ENCODE assay signal across 21 mouse cellular contexts in the genomic region with DNA sequence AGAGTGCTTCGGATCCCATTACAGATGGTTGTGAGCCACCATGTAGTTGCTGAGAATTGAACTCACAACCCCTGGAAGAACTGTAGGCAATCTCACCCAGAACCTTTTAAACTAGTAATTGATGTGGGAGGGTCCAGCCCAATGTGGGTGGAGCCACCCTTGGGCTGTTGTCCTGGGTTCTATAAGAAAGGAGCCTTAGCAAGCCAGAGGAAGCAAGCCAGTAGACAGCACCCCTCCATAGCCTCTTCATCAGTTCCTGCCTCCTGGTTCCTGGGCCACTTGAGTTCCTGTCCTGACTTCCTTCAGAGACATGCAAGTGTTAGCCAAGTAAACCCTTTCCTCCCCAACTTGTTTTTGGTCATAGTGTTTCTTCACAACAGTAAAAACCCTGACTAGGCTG. TPM values are rescaled to one million over a fixed set of nuclear protein-coding genes. Genes with fewer than 3 reads are reported as not detected.
DNase-seq lines count a peak whose midpoint lies in the region; ATAC-seq and TF ChIP-seq lines count a peak whose summit lies in the region.
"Had no signal": no experiment of that assay in that cellular context is flagged by ENCODE, and none has a peak within 500 bp of the region (broad histone marks: within the 10 kb centered on the region; RNA-seq: fewer than 3 reads in every experiment).

No protein-coding gene starts in this region.

- H3K9me3 ChIP-seq in heart, embryonic 12.5 days (replicated peaks), result peaks cover 7% of the 10 kb centered on the region
- H3K9me3 ChIP-seq in heart, embryonic 10.5 days, result no peaks in the 10 kb centered on the region
- H3K9me3 ChIP-seq: G1E had no signal

- intact Hi-C loops in gastrocnemius, adult 2 months (cut with DNase I), result no loop called here
- intact Hi-C loops in gastrocnemius, postnatal 14 days (cut with DNase I; ENCODE audit: low total_unique reads), result no loop called here

- TF ChIP-seq CTCF in gastrocnemius, adult 2 months (IDR thresholded peaks at IDR 0.05), result no peak

- no peak overlapping the region for H3K4me3 ChIP-seq in gastrocnemius, adult 2 months
- H3K4me3 ChIP-seq in heart, embryonic 12.5 days, result no peak overlapping the region
- H3K4me3 ChIP-seq in heart, embryonic 10.5 days, result no peak overlapping the region

- H3K36me3 ChIP-seq in heart, embryonic 12.5 days, result no peaks in the 10 kb centered on the region
- no peaks in the 10 kb centered on the region for H3K36me3 ChIP-seq in heart, embryonic 10.5 days
- H3K36me3 ChIP-seq: G1E had no signal

- no peak for ATAC-seq in heart, embryonic 12.5 days (ENCODE audit: insufficient number of reproducible peaks, low FRiP score)
- ATAC-seq: activated CD4-positive, CD25-positive, alpha-beta regulatory T cell, adult 4 months; CD4-positive, CD25-positive, alpha-beta regulatory T cell, adult 4 months; Patski had no signal

- H3K4me2 ChIP-seq in heart, embryonic 12.5 days, result no peak overlapping the region

- DNase-seq in gastrocnemius, adult 2 months, result no peak
- DNase-seq in gastrocnemius, postnatal 14 days, result no peak
- DNase-seq in heart, adult 11 months, result peak; percentile 74
- DNase-seq in heart, embryonic 10.5 days (ENCODE audit: low spot score), result peak; percentile 64
- DNase-seq in heart, adult 9 months (ENCODE audit: low spot score in 2 of 2), result no peak
- peak; percentile 7 for DNase-seq in testis, postnatal 10 days (ENCODE audit: low spot score)
- no peak for DNase-seq in testis, postnatal 14 days (ENCODE audit: low spot score)
- DNase-seq: adrenal gland, adult 2 months; adrenal gland, adult 8-10 months; adrenal gland, postnatal 10 days; adrenal gland, postnatal 14 days; adrenal gland, postnatal 25 days; adrenal gland, postnatal 36 days; cerebellum, adult 11 months; cerebellum, adult 11-12 months had no signal

- H3K27ac ChIP-seq in gastrocnemius, adult 2 months, result peak overlapping the region; percentile 24; the same call in 1 of the 2 replicates
- H3K27ac ChIP-seq in heart, embryonic 12.5 days (ENCODE audit: poor library complexity, severe bottlenecking), result no peak overlapping the region
- H3K27ac ChIP-seq in heart, embryonic 10.5 days, result no peak overlapping the region

- WGBS in heart, embryonic 12.5 days, result 98% methylated on average over 1 of the region's 1 CpGs
- WGBS in heart, embryonic 10.5 days, result 95% methylated on average over 1 of the region's 1 CpGs

- H3K9ac ChIP-seq in heart, embryonic 12.5 days, result no peak overlapping the region

- H3K4me1 ChIP-seq in heart, embryonic 12.5 days (replicated peaks), result 0 out of 2 replicates have a peak, but pooled peaks cover 5% of the 10 kb centered on the region
- H3K4me1 ChIP-seq in heart, embryonic 10.5 days, result peaks cover 5% of the 10 kb centered on the region

- no peaks in the 10 kb centered on the region for H3K27me3 ChIP-seq in heart, embryonic 12.5 days (replicated peaks)
- H3K27me3 ChIP-seq in heart, embryonic 10.5 days (ENCODE audit: insufficient read depth, poor library complexity, severe bottlenecking), result no peaks in the 10 kb centered on the region
- H3K27me3 ChIP-seq: CH12.LX, Patski had no signal

RNA-seq across cellular contexts. Expression of gene Stk38l, which starts 24.3 kb away (rescaled TPM):
- total RNA-seq in gastrocnemius, adult 2 months (2021), result 10 to 100 TPM; 11.4 to 11.8 TPM
- 1 to 10 TPM; 6.9 to 7.5 TPM for total RNA-seq in gastrocnemius, postnatal 14 days (2021)
- polyA plus RNA-seq in heart, embryonic 12.5 days (2016; fragmentation: Nextera tagmentation; extraction: Ambion mirVana), result 50.6 and 52.7 TPM in 2 replicates
- 31.7 and 40.6 TPM in 2 replicates for polyA plus RNA-seq in heart, embryonic 10.5 days (2016; fragmentation: Nextera tagmentation; extraction: Ambion mirVana)

RNA-seq across cellular contexts. Expression of gene Tm7sf3, which starts 57.8 kb away (rescaled TPM):
- 1 to 10 TPM; 5.7 to 7.8 TPM for total RNA-seq in gastrocnemius, adult 2 months (2021)
- total RNA-seq in gastrocnemius, postnatal 14 days (2021), result 10 to 100 TPM; 12.3 to 14.8 TPM
- polyA plus RNA-seq in heart, embryonic 12.5 days (2016; fragmentation: Nextera tagmentation; extraction: Ambion mirVana), result 49.4 and 51.7 TPM in 2 replicates
- 38.3 and 46.9 TPM in 2 replicates for polyA plus RNA-seq in heart, embryonic 10.5 days (2016; fragmentation: Nextera tagmentation; extraction: Ambion mirVana)

RNA-seq across cellular contexts. Expression of gene Med21, which starts 58.1 kb away (rescaled TPM):
- total RNA-seq in gastrocnemius, adult 2 months (2021), result 10 to 100 TPM; 35.7 to 44.7 TPM
- total RNA-seq in gastrocnemius, postnatal 14 days (2021), result 10 to 100 TPM; 36.7 to 40.3 TPM
- polyA plus RNA-seq in heart, embryonic 12.5 days (2016; fragmentation: Nextera tagmentation; extraction: Ambion mirVana), result 130 and 136 TPM in 2 replicates
- polyA plus RNA-seq in heart, embryonic 10.5 days (2016; fragmentation: Nextera tagmentation; extraction: Ambion mirVana), result 123 and 129 TPM in 2 replicates

Comparison
In these comparisons a context has a peak if more than half of its experiments do, and no peak if none do; other contexts are left out.
1. DNase-seq: peak in heart, adult 11 months (single experiment), heart, embryonic 10.5 days (single experiment) and testis, postnatal 10 days (single experiment); none in gastrocnemius, adult 2 months (single experiment), gastrocnemius, postnatal 14 days (single experiment), heart, adult 9 months (0 of 2) and testis, postnatal 14 days (single experiment).